Mouse (Mus musculus) cerebellum, adult 8-10 months (tissue): ENCODE data around the gene Sorbs2.
A peak's percentile ranks its signal among the peaks of the same experiment; 100 is the strongest.

Source experiments
- DNase-seq: peaks from one replicate; pipeline ENCODE4 v3.0.0; 2022

Sorbs2 gene

DNA sequence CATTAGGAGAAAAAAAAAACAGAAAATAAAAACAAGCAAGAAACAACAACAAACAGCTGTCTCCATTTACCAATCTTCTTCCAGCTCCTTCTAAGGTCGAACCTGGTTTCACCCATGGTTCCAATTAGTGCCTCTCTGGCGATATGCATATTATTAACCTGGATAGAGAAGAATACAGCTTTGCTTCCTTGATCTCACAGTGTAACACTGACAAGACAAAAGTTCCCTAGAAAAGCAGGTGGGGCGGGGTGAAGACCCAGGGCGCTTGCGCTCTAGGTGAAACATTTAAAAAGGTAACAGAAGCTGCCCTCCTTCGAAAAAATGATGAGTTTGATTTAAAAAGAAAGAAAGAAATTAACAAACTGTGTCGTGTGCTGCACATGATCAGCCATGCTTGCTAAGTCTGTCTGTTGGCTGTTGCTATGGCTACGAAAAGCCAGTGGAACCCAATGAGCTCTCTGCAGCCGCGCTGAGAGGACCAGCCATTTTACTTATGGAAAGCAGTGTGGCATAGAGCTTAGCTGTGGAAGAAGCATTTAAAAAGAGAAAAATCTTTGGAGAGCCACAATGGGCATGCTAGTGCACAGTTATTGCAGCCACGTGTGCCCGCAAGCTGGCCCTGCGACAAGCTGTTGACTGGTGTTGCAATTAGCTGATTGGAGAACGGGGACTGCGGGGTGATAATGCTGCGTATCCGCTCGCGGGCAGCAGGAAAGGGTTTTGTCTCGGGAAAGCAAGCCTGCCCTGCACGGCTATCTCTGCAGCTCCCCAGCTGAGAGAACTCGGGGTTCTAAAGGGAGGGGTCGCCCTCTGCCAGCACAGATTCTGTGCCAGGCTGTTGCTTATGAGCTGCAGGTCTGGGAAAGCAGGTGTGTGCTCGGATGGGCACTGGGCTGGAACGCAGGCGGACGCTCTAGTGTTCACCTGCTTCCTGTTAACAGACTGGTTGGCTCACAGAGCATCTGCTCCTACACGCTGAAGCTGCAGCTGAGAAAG, 120.0 kb downstream of the Sorbs2 start:
- peak; percentile 62 for DNase-seq

DNA sequence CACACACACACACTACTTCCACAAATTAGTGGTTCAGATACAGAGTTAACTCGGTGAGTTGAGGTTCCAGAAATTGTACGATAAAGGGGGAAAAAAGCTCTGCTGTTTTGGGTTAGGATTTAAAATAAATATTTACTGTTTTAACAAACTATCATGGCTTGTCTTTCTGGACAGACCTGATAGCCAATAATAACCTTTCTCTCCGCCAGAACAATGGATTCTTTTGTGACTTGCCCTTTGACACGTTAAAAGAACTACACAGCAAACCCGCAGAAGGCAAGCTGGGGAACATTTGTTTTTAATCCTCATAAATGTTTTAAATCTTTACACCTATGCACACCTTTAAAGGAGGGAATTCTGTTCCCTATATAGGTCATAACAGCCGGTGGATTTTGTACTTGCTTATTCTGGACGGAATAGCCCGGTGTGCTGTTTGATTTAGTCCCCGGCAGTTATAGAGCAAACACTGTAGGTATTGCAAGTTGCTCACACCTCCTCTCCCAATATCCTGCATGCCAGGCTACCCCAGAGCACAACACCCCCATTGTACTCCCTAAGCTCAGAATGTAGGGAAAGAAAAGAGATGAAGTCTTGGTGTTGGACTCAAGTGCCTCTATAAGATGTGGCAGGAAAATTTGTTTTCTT, 121.0 kb downstream of the Sorbs2 start:
- DNase-seq = peak; percentile 18

DNA sequence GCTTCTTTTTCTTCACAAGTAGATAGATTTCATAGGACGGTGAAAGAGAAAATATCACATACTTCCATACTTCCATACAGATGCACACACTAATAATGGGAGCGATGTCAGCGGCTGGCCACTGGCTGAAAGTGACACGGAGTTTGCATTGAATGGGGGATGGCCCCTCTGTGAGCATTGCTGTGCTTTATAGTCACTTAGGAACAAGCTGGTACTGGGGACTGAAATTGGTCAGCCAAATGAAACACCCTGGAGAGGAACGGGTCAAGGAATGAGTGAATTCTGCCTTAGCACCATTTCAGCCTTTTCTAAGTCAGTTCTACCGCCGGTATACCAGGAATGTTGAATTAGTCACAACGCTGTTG, 121.5 kb downstream of the Sorbs2 start:
- no peak for DNase-seq

DNA sequence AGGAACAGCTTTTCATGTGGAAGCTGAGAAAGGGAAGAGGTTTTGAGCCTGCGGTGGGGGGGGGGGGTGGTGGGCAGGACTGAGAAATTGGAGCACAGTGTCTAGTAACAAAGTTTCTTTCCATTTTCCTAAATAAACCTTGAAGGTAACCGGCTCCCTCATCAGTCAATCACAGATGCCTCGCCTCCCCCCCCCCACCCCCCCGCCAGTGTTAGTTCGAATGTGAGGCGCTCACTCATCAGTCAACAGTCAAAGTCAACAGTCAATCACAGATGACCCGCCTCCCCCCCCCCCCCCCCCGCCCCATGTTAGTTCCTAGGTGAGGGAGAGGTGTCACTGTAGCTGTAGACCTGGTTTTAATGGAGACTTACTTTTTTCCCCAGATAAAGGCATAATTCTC, 123.4 kb downstream of the Sorbs2 start:
- no peak for DNase-seq

GRCm38 (mm10) chr8:45635155-45635554, 127.6 kb downstream of the Sorbs2 start:
- no peak for DNase-seq

GRCm38 (mm10) chr8:45637745-45638144, 130.2 kb downstream of the Sorbs2 start:
- DNase-seq = no peak

DNA sequence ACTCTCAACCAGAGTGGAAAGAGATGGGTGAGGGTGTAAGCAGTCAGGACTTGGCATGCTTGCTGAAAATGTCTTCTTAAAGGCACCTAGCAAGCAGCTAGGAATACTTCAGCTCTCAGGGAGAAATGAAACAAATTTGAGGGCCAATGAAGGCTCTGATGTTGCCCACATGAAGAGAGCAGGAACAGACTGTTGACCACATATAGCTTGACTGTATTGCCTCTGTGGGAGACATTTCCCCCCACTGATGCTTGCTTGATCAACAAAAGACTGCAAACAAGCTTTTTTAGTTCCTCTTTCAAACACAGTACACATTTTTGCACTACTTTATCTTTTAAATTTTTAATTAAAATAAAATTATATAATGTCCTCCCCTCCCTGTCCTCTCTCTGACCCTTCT, 131.9 kb downstream of the Sorbs2 start:
- no peak for DNase-seq

DNA sequence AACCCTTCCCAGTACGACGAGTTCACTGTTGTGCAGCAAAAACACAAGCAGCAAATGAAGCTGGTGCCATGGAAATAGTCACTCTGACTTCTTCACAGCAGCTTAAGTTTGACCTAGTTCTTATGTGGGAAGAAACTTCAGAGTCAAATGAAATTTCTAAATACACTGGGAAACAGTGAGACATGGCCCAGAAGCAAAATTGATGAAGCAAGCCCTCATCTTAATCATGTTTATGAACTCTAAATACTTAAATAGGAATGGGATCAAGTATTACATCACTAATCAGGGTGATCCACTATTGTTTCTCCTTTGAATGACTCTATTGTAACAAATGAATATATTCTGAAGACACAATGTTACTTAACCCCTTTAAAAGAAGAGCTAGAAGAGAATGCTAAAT, 137.1 kb downstream of the Sorbs2 start:
- no peak for DNase-seq

DNA sequence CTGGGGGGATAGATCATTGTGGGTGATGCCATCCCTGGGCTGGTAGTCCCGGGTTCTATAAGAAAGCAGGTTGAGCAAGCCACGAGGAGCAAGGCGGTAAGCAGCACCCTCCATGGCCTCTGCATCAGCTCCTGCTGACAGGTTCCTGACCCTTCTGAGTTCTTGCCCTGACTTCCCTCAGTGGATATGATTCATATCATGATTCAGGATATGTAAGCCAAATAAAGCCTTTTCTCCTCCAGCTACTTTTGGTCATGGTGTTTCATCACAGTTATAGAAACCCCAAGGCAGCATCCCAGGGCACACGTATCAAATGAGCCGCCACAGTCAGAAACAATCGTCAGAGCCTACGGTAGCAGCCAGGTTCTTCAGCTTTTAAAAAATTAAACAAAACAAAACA, 141.5 kb downstream of the Sorbs2 start:
- no peak for DNase-seq

DNA sequence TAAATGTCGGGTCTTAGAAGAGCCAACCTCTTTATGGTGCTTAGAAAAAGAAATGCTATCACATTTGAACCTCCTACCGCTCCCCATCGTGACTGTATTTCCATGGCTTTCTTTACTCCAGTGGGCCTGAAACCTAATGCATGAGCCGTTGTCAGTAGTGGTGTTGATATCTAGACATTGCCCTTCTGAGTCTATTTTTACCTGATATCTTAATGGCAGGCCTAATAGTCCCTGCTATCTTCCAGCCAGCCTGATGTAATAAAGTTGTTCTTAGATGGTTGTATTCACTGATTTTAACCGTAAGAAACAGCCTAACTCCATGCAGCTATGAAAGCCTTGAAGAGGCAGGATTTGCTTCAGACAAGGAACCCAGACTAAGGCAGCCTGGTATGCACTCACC, 142.4 kb downstream of the Sorbs2 start:
- DNase-seq = no peak

DNA sequence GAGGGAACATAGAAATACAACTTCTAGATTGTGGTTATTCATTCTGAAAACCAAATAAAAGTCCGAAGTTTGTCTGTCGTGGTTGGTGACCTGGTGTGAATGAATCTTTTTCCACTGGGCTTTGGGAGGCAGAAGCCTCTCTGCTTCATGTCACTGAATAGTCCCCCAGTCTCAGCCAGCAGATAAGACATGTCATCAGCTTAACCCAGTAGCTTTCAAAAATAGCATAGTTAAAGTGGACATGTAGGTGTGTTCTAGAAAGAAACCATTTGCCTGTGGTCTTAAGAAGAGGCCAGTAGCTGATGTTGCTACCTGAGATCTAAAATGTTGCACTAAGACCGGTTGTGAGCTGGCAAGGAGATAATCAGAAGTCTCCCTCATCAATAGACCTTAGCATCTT, 150.4 kb downstream of the Sorbs2 start:
- no peak for DNase-seq

DNA sequence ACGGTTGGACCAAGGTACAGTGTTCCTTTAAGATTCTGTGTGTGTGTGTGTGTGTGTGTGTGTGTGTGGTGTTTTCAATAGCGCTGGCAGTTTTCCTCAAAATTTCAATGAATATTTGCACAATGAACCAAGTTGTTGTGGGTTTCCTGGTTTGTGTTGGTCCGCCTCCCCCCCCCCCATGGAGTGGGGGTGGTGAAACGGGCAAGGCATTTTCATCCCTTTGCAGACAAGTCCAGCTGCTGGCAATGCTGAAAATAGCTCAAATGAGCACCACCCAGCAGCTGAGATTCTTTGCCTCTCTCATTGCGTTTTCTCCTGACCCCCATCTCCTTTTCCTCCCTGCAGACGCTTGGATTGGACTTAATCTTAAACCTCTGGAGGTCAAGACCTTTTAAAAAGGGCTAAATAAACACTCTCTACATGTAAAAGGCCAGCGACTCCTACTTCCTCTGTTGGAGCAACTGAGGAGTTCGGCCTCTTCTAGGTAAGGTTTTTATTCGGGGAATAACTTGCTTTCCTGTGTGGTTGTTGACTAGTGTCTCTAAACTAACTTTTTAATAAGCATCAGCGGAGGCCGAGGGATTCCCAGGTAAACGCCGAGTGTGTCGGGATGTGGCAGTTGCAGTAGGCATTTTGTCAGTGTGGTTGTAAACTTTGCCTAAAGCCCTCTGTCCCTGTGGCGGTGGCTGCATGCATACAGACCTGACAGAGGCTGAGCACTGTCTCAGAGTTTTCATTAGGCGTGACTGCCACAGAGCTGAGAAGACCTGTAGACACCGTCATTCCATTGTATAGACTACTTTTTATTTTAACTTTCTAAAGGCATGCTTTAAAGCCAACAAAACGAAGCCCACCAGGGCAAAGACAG, 151.1 kb downstream of the Sorbs2 start:
- no peak for DNase-seq

DNA sequence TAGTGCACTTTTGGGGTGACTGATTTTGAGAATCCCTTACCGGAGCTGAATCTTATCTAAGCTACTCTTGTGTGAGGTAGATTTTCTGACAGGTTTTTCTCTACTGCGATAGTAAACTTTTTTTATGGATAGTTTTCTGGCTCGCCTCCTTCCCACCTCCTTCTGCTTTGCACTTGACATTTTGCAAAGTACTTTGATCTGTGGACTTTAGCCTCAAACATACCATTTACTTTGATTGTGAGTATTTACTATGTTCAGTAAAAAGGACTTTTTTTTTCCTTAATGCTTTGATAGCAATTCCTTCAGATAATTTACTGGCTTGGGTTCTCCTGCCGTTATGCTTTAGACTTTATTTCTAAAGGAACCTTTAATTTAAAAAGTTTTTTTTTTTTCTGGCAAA, 151.9 kb downstream of the Sorbs2 start:
- DNase-seq = no peak

- DNase-seq = no peak
These were observed 153.0 kb downstream of the Sorbs2 start for GRCm38 (mm10) chr8:45660570-45660969.

- DNase-seq = no peak
These were observed 154.0 kb downstream of the Sorbs2 start for GRCm38 (mm10) chr8:45661605-45662004.

- no peak for DNase-seq
These were observed 158.6 kb downstream of the Sorbs2 start for GRCm38 (mm10) chr8:45666221-45666620.

DNA sequence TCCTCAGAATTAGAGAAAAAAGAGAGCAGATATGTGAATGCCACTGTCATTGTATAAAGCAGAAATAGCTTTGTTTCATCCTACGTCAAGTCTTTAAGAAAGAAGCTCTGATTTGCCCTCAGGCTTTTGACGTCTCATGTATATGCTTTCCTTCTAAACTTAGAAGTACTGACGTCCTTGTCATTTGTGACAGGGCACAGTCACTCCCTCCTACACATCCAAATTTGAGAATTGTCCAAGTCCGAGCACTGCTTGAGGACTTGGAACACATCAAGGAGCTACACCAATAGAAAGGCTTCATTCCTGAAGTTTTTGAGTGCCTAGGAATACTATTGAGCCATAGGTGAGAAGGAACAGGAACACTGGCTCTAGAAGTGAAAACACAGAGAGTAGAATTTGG, 165.6 kb downstream of the Sorbs2 start:
- DNase-seq = no peak

DNA sequence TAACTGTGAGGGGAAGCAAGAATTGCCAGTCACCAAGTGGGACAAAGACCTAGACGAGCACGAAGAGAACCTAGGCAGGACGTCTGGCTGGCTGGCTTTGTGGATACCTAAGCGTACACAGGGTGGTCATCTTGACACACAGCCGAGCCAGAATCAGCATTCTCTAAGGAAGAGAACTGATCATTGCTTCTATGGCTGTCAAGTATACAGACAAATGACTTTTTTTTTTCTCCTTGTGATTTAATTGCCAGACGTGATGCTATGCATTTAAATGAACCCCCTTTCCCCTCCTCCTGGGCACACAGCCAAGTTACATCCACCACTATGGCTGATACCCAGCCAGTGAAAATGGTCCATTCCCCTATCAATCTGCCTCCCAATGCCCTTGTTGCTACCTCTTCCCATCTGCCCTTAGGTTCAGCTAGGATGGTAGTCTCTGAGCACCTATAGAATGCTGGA, 168.3 kb downstream of the Sorbs2 start:
- DNase-seq = no peak

- DNase-seq = no peak
These were observed 169.7 kb downstream of the Sorbs2 start for GRCm38 (mm10) chr8:45677114-45677853.

- no peak for DNase-seq
These were observed 170.3 kb downstream of the Sorbs2 start for GRCm38 (mm10) chr8:45677854-45678241.

DNA sequence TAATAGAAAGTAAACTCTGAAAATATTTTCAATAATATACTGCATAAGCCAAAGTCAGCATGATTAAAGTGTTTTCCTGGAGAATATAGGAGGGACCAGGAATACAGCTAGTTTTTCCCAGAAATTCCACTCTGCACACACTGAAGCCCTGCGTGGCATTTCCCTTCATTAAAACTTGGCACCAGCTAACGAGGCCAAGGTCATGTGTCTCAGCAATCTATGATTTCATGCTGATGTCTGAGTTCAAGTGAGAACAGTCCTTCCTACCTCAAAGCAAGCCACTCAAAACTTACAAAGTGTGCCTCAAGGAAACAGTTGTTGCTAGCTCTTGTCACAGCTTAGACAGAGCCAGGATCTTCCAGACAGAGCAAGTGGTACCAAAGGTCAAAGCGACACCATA, 173.6 kb downstream of the Sorbs2 start:
- DNase-seq = no peak

DNA sequence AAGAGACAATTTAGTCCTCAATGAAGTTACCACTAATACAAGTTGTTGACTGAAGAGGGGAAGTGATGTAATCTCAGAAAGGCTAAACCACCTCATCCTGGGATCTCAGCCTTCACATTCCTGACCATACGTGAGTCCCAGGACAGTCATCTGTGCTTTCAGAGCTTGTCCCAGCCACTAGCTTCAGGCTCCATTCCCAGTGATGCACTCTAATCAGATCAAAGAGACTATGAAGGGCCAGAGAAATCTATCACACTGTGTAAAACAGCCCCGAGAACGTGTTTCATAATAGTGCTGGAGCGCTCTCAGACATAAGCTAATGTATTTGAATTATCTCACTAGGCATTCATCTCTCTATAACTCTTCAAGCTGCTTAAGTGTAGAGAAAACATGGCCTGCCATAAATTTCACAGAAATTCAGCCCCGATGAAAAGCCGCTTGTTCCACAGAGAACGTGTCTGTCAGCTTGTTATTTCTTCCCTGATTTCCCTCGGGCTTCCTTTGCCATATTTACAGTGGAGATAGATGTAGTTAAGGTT, 175.3 kb downstream of the Sorbs2 start:
- DNase-seq = no peak
